In genomic region chr15:82158243-82159035, GRCm38 (mm10) we compare ENCODE assay signal across 11 mouse cellular contexts. TPM values are rescaled to one million over a fixed set of nuclear protein-coding genes. Genes with fewer than 3 reads are reported as not detected.
A peak's percentile ranks its signal among the peaks of the same experiment; 100 is the strongest.
DNase-seq lines count a peak whose midpoint lies in the region; ATAC-seq and TF ChIP-seq lines count a peak whose summit lies in the region.
"Had no signal": no experiment of that assay in that cellular context is flagged by ENCODE, and none has a peak within 500 bp of the region (broad histone marks: within the 10 kb centered on the region; RNA-seq: fewer than 3 reads in every experiment).

No protein-coding gene starts in this region.

- peaks cover 4% of the 10 kb centered on the region for H3K79me2 ChIP-seq in heart, adult 2 months (replicated peaks; ENCODE audit: control insufficient read depth, insufficient read depth, low read length)

- no peak for DNase-seq in heart, adult 2 months
- DNase-seq in lung, adult 2 months, result no peak
- DNase-seq in intestine, embryonic 14.5 days (ENCODE audit: low spot score), result no peak
- no peak for DNase-seq in left cerebral cortex, adult 11 months (ENCODE audit: low spot score)
- DNase-seq in right cerebral cortex, postnatal 10 days (ENCODE audit: low spot score in 2 of 2), result no peak
- DNase-seq: cerebellum, adult 9-11 months; kidney, adult 8-10 months had no signal

- no peak for TF ChIP-seq CTCF in heart, adult 2 months (IDR thresholded peaks at IDR 0.05)
- TF ChIP-seq CTCF in lung, adult 2 months (IDR thresholded peaks at IDR 0.05; ENCODE audit: insufficient read depth, low read length), result no peak

- H3K9ac ChIP-seq in heart, embryonic 13.5 days, result no peak overlapping the region
- no peak overlapping the region for H3K9ac ChIP-seq in heart, adult 2 months (ENCODE audit: low read depth, low read length)
- peak overlapping the region; percentile 47 for H3K9ac ChIP-seq in lung, embryonic 16.5 days (ENCODE audit: low read length)
- no peak overlapping the region for H3K9ac ChIP-seq in intestine, embryonic 14.5 days (ENCODE audit: low read length)
- no peak overlapping the region for H3K9ac ChIP-seq in neural tube, embryonic 13.5 days

- peak overlapping the region; percentile 29; the same call in 1 of the 2 replicates for H3K27ac ChIP-seq in heart, embryonic 13.5 days (replicated peaks)
- H3K27ac ChIP-seq in heart, adult 2 months, result no peak overlapping the region
- H3K27ac ChIP-seq in lung, embryonic 16.5 days (ENCODE audit: low read length), result peak overlapping the region; percentile 76
- peak overlapping the region; percentile 79 for H3K27ac ChIP-seq in intestine, embryonic 14.5 days (ENCODE audit: low read depth)
- H3K27ac ChIP-seq in neural tube, embryonic 13.5 days (replicated peaks), result 0 out of 2 replicates have a peak overlapping the region, but pooled peaks have one; percentile 1

- H3K4me2 ChIP-seq in heart, embryonic 13.5 days, result no peak overlapping the region
- H3K4me2 ChIP-seq in lung, embryonic 16.5 days (ENCODE audit: low read depth, low read length), result peak overlapping the region; percentile 12
- peak overlapping the region; percentile 24 for H3K4me2 ChIP-seq in intestine, embryonic 14.5 days (ENCODE audit: low read length)
- no peak overlapping the region for H3K4me2 ChIP-seq in neural tube, embryonic 13.5 days

- no peak for TF ChIP-seq POLR2A in heart, adult 2 months (IDR thresholded peaks at IDR 0.05; ENCODE audit: insufficient read depth, low read depth, low read length)
- TF ChIP-seq POLR2A in lung, adult 2 months (IDR thresholded peaks at IDR 0.05; ENCODE audit: borderline replicate concordance, extremely low read depth, low read depth, low read length), result no peak

- no peak; the same call in 1 of the 2 replicates for ATAC-seq in heart, embryonic 13.5 days (ENCODE audit: extremely low read depth, insufficient number of reproducible peaks, low FRiP score, low TSS enrichment)
- peak; percentile 88 for ATAC-seq in lung, embryonic 16.5 days (ENCODE audit: low read depth)
- no peak for ATAC-seq in intestine, embryonic 14.5 days (replicated peaks; ENCODE audit: low FRiP score, low TSS enrichment, low read depth)
- ATAC-seq in neural tube, embryonic 13.5 days (ENCODE audit: low read depth), result no peak
- ATAC-seq: CD4-positive, CD25-positive, alpha-beta regulatory T cell, adult 4 months had no signal

- H3K4me3 ChIP-seq in heart, embryonic 13.5 days, result no peak overlapping the region
- H3K4me3 ChIP-seq in heart, adult 2 months, result no peak overlapping the region
- H3K4me3 ChIP-seq in lung, embryonic 16.5 days (ENCODE audit: low read length), result no peak overlapping the region
- no peak overlapping the region for H3K4me3 ChIP-seq in lung, adult 2 months (replicated peaks; ENCODE audit: extremely low read depth, low read depth, low read length)
- no peak overlapping the region for H3K4me3 ChIP-seq in intestine, embryonic 14.5 days (ENCODE audit: low read depth, low read length)
- H3K4me3 ChIP-seq in neural tube, embryonic 13.5 days, result no peak overlapping the region

- WGBS in heart, embryonic 13.5 days, result 63% methylated on average over 17 of the region's 17 CpGs
- WGBS in heart, adult 2 months, result 54% methylated on average over 17 of the region's 17 CpGs
- WGBS in lung, embryonic 16.5 days, result 29% methylated on average over 17 of the region's 17 CpGs
- 39% methylated on average over 17 of the region's 17 CpGs for WGBS in lung, adult 2 months
- 25% methylated on average over 17 of the region's 17 CpGs for WGBS in intestine, embryonic 14.5 days
- WGBS in neural tube, embryonic 13.5 days, result 60% methylated on average over 17 of the region's 17 CpGs

- intact Hi-C loops in heart, adult 2 months (cut with DNase I), result no loop called here

- peaks cover 7% of the 10 kb centered on the region for H3K36me3 ChIP-seq in heart, embryonic 13.5 days
- no peaks in the 10 kb centered on the region for H3K36me3 ChIP-seq in heart, adult 2 months (ENCODE audit: control insufficient read depth, insufficient read depth, low read length)
- H3K36me3 ChIP-seq in lung, embryonic 16.5 days (ENCODE audit: control insufficient read depth, insufficient read depth, low read length), result no peaks in the 10 kb centered on the region
- no peaks in the 10 kb centered on the region for H3K36me3 ChIP-seq in intestine, embryonic 14.5 days (ENCODE audit: control insufficient read depth, insufficient read depth, low read length)
- peaks cover 5% of the 10 kb centered on the region; the same call in 1 of the 2 replicates for H3K36me3 ChIP-seq in neural tube, embryonic 13.5 days

- peaks cover 71% of the 10 kb centered on the region for H3K4me1 ChIP-seq in heart, embryonic 13.5 days
- H3K4me1 ChIP-seq in heart, adult 2 months (ENCODE audit: control insufficient read depth, insufficient read depth, low read length), result peaks cover 7% of the 10 kb centered on the region
- peaks cover 39% of the 10 kb centered on the region for H3K4me1 ChIP-seq in lung, embryonic 16.5 days (replicated peaks; ENCODE audit: control insufficient read depth, insufficient read depth, low read length)
- peaks cover 21% of the 10 kb centered on the region for H3K4me1 ChIP-seq in lung, adult 2 months (ENCODE audit: control insufficient read depth, insufficient read depth, low read length)
- H3K4me1 ChIP-seq in intestine, embryonic 14.5 days (replicated peaks; ENCODE audit: control insufficient read depth, insufficient read depth, low read length), result peaks cover 44% of the 10 kb centered on the region
- H3K4me1 ChIP-seq in neural tube, embryonic 13.5 days (replicated peaks), result peaks cover 73% of the 10 kb centered on the region

- no peak for TF ChIP-seq EP300 in heart, adult 2 months (IDR thresholded peaks at IDR 0.05; ENCODE audit: insufficient read depth, low read depth, low read length)

- no peaks in the 10 kb centered on the region for H3K9me3 ChIP-seq in heart, embryonic 13.5 days
- no peaks in the 10 kb centered on the region for H3K9me3 ChIP-seq in lung, embryonic 16.5 days (ENCODE audit: control insufficient read depth, low read length)
- H3K9me3 ChIP-seq in intestine, embryonic 14.5 days (ENCODE audit: control insufficient read depth, low read length), result no peaks in the 10 kb centered on the region
- H3K9me3 ChIP-seq in neural tube, embryonic 13.5 days, result no peaks in the 10 kb centered on the region

- H3K27me3 ChIP-seq in heart, embryonic 13.5 days (replicated peaks), result no peaks in the 10 kb centered on the region
- no peaks in the 10 kb centered on the region for H3K27me3 ChIP-seq in heart, adult 2 months (ENCODE audit: control insufficient read depth, insufficient read depth, low read length)
- no peaks in the 10 kb centered on the region for H3K27me3 ChIP-seq in lung, embryonic 16.5 days (ENCODE audit: control insufficient read depth, insufficient read depth, low read depth, low read length)
- no peaks in the 10 kb centered on the region for H3K27me3 ChIP-seq in intestine, embryonic 14.5 days (replicated peaks; ENCODE audit: control insufficient read depth, insufficient read depth, low read length)
- H3K27me3 ChIP-seq in neural tube, embryonic 13.5 days, result no peaks in the 10 kb centered on the region

RNA-seq across cellular contexts. Expression of gene Srebf2, which starts 11.5 kb away (rescaled TPM):
- polyA plus RNA-seq in heart, embryonic 13.5 days (2015; fragmentation: Nextera tagmentation; extraction: Ambion mirVana), result 89.4 and 92.6 TPM in 2 replicates
- total RNA-seq in heart, adult 2 months (2021), result 10 to 100 TPM; 22.4 to 24.2 TPM
- polyA plus RNA-seq in heart, adult 2 months (2012; rRNA removed), result 33.3 and 45.3 TPM in 2 replicates
- polyA plus RNA-seq in lung, embryonic 16.5 days (2015; fragmentation: Nextera tagmentation; extraction: Ambion mirVana), result 105 and 108 TPM in 2 replicates
- 261 and 292 TPM in 2 replicates for polyA plus RNA-seq in lung, adult 2 months (2012; rRNA removed)
- polyA plus RNA-seq in intestine, embryonic 14.5 days (2014; fragmentation: Nextera tagmentation; extraction: Ambion mirVana), result 136 and 144 TPM in 2 replicates
- polyA plus RNA-seq in neural tube, embryonic 13.5 days (2015; fragmentation: Nextera tagmentation; extraction: Ambion mirVana), result 184 and 189 TPM in 2 replicates

RNA-seq across cellular contexts. Expression of gene Ccdc134, which starts 30.7 kb away (rescaled TPM):
- polyA plus RNA-seq in heart, embryonic 13.5 days (2015; fragmentation: Nextera tagmentation; extraction: Ambion mirVana), result 9.0 and 9.6 TPM in 2 replicates
- 1 to 10 TPM; 3.9 to 4.0 TPM for total RNA-seq in heart, adult 2 months (2021)
- 4.8 and 6.6 TPM in 2 replicates for polyA plus RNA-seq in heart, adult 2 months (2012; rRNA removed)
- polyA plus RNA-seq in lung, embryonic 16.5 days (2015; fragmentation: Nextera tagmentation; extraction: Ambion mirVana), result 16.9 and 17.1 TPM in 2 replicates
- 7.9 and 10.9 TPM in 2 replicates for polyA plus RNA-seq in lung, adult 2 months (2012; rRNA removed)
- 14.2 and 15.3 TPM in 2 replicates for polyA plus RNA-seq in intestine, embryonic 14.5 days (2014; fragmentation: Nextera tagmentation; extraction: Ambion mirVana)
- 13.0 and 14.7 TPM in 2 replicates for polyA plus RNA-seq in neural tube, embryonic 13.5 days (2015; fragmentation: Nextera tagmentation; extraction: Ambion mirVana)

RNA-seq across cellular contexts. Expression of gene Shisa8, which starts 54.2 kb away (rescaled TPM):
- 0.17 and 0.21 TPM in 2 replicates for polyA plus RNA-seq in heart, embryonic 13.5 days (2015; fragmentation: Nextera tagmentation; extraction: Ambion mirVana)
- under 1 TPM; 0.13 to 0.23 TPM for total RNA-seq in heart, adult 2 months (2021)
- 0.15 and 0.21 TPM in 2 replicates for polyA plus RNA-seq in heart, adult 2 months (2012; rRNA removed)
- 0.52 and 0.55 TPM in 2 replicates for polyA plus RNA-seq in lung, embryonic 16.5 days (2015; fragmentation: Nextera tagmentation; extraction: Ambion mirVana)
- polyA plus RNA-seq in lung, adult 2 months (2012; rRNA removed), result 0.40 and 1.00 TPM in 2 replicates
- polyA plus RNA-seq in intestine, embryonic 14.5 days (2014; fragmentation: Nextera tagmentation; extraction: Ambion mirVana), result 0.15 TPM in 2 replicates
- polyA plus RNA-seq in neural tube, embryonic 13.5 days (2015; fragmentation: Nextera tagmentation; extraction: Ambion mirVana), result 0.72 and 0.82 TPM in 2 replicates
- polyA plus RNA-seq: CD4-positive, CD25-positive, alpha-beta regulatory T cell, adult 4 months had no signal

Comparison
In these comparisons a context has a peak if more than half of its experiments do, and no peak if none do; other contexts are left out.
1. H3K4me2 ChIP-seq: peak in lung, embryonic 16.5 days (single experiment) and intestine, embryonic 14.5 days (single experiment); none in heart, embryonic 13.5 days (single experiment) and neural tube, embryonic 13.5 days (single experiment).